Mouse (Mus musculus) neural tube, embryonic 13.5 days (tissue): ENCODE data around the gene Dync1h1. TPM values are rescaled to one million over a fixed set of nuclear protein-coding genes. Genes with fewer than 3 reads are reported as not detected.

Experiments
- ATAC-seq: fragments of 200-750 bp; cut with Nextera tagmentation; 2 replicates; pipeline ENCODE4 v1.8.0; 2017; ENCODE audit warnings: low read depth, mild to moderate bottlenecking, moderate TSS enrichment, moderate library complexity
- H3K27ac ChIP-seq: fragments of 300-500 bp; sonication (generic); replicated peaks from 2 replicates; pipeline ENCODE4 v1.5.1; 2015; ENCODE audit warnings: moderate library complexity, mild to moderate bottlenecking, inconsistent platforms
- H3K27me3 ChIP-seq: fragments of 300-500 bp; sonication (generic); 2 replicates; pipeline ENCODE4 v1.6.1; 2015; ENCODE audit warnings: mild to moderate bottlenecking, inconsistent platforms
- H3K36me3 ChIP-seq: fragments of 300-500 bp; sonication (generic); 2 replicates; pipeline ENCODE4 v1.6.1; 2015; ENCODE audit warnings: mild to moderate bottlenecking, inconsistent platforms
- H3K4me1 ChIP-seq: fragments of 300-500 bp; sonication (generic); replicated peaks from 2 replicates; pipeline ENCODE4 v1.6.1; 2015; ENCODE audit warnings: inconsistent platforms
- H3K4me2 ChIP-seq: fragments of 300-500 bp; sonication (generic); 2 replicates; pipeline ENCODE4 v1.6.1; 2015; ENCODE audit warnings: inconsistent platforms, mild to moderate bottlenecking, moderate library complexity
- H3K4me3 ChIP-seq: fragments of 300-500 bp; sonication (generic); 2 replicates; pipeline ENCODE4 v1.5.1; 2015; ENCODE audit warnings: mild to moderate bottlenecking, inconsistent platforms
- H3K9ac ChIP-seq: fragments of 300-500 bp; sonication (generic); 2 replicates; pipeline ENCODE4 v1.6.1; 2015; ENCODE audit warnings: moderate library complexity, mild to moderate bottlenecking, inconsistent platforms
- H3K9me3 ChIP-seq: fragments of 300-500 bp; sonication (generic); 2 replicates; pipeline ENCODE4 v1.6.1; 2016; ENCODE audit warnings: inconsistent platforms
- WGBS: fragments of 180-500 bp; shearing (Covaris S2); methylation state at CpG from one replicate; pipeline ENCODE4 v1.1.7; 2015; 5-methylcytosine and 5-hydroxymethylcytosine counted together
- microRNA-seq: library from miRNA; unstranded; fragments of <30 nt; microRNA quantifications from one replicate; pipeline ENCODE4, GENCODE M21; 2016
- polyA plus RNA-seq: library from polyadenylated mRNA; unstranded; fragments of >200 nt; fragmentation: Nextera tagmentation; extraction: Ambion mirVana; gene quantifications from 2 replicates; pipeline ENCODE4 v1.2.1, GENCODE M21; 2015

Gene Dync1h1
- polyA plus RNA-seq, 1 experiment from 2014 or later = 73.6 TPM

DNA sequence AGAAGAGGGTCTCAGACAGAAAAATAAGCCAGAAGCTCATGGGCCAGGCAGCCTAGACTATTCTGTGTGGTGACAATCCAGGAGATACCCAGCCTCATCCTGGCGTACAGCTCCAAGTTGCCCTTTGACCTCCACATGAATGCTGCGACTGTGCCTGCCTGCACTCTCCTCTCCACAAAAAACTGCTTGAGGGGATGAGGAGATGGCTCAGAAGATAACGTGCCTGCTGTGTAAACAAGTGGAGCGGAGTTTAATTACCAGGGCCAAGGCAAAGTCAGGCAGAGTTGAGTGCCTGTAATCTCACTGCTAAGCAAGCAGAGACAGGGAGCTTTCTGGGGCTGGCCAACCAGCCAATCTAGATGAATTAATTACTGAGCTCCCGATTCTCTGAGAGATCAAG lies 114.8 kb downstream of the Dync1h1 start:
- Histone ChIP-seq H3K27me3 (no peaks in the 10 kb centered on the region), H3K9me3 (no peaks in the 10 kb centered on the region), H3K4me3 (no peak overlapping the region), H3K4me1 (no peaks in the 10 kb centered on the region), H3K36me3 (no peaks in the 10 kb centered on the region), H3K9ac (no peak overlapping the region), H3K4me2 (no peak overlapping the region), H3K27ac (no peak overlapping the region)
- WGBS = 44% methylated on average over 5 of the region's 5 CpGs
- no peak for ATAC-seq

Small RNA genes lying within 50 kb of the gene (microRNA-seq; reads per million reads assigned to microRNA genes)
- not detected for gene Gm27299

Other genes with a start within 250 kb of the Dync1h1 start
- 140 and 151 TPM in 2 replicates for gene Ppp2r5c, start 154.3 kb upstream of the Dync1h1 start, polyA plus RNA-seq
- 0.28 TPM in 1 of 2 replicates, not detected in the other for gene 1700001K19Rik, start 81.2 kb downstream of the Dync1h1 start, polyA plus RNA-seq
- gene Hsp90aa1, start 101.3 kb downstream of the Dync1h1 start, polyA plus RNA-seq = 1,439 and 1,490 TPM in 2 replicates
- gene Wdr20, start 136.5 kb downstream of the Dync1h1 start, polyA plus RNA-seq = 27.1 and 28.0 TPM in 2 replicates
- gene Mok, start 239.5 kb downstream of the Dync1h1 start, polyA plus RNA-seq = 10.8 and 11.7 TPM in 2 replicates
- gene Zfp839, start 248.8 kb downstream of the Dync1h1 start, polyA plus RNA-seq = 3.9 and 4.3 TPM in 2 replicates